Mouse (Mus musculus) v-Abl transformed pro-B cells (cell line): ENCODE data around the gene Gm4027.
"Not testable (repeated sequence)": the region's sequence is repeated elsewhere in the genome, so short reads cannot be mapped to it uniquely, and the experiment has no call there.

Experiments
- in situ Hi-C, 2 experiments: fragments of 400-800 bp; cut with MboI; formaldehyde crosslinking; loops; one replicate each; pipeline ENCODE4 v1.15.1; 2025; ENCODE audit not compliant: unreplicated experiment in 2 of 2

The Gm4027 gene

DNA sequence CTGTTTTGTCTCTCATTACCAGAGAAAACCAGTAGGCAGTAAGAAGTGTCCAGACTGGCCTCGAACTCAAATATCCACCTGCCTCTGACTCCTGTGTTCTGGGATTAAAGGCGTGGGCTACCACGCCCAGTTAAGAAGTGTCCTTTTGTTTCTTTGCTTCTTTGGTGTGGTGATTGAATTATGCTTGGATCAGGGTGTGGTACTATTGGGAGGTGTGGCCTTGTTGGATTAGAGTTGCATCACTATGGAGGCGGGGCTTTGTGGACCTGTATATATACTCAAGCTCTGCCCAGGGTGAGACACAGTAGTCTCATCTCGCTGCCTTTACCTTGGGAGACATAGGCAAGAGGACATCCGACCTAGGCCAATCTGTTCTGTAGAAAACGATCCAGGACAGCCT, at the start of gene Gm4027:
Gene Gm4027 (plus strand): TSS at position 301 of the 400 bp plus-strand sequence.
- in situ Hi-C loops = not testable (repeated sequence)

- in situ Hi-C loops = not testable (repeated sequence)
These were observed 17.3 kb upstream of the Gm4027 start for GRCm38 (mm10) chr12:87601388-87601787.

DNA sequence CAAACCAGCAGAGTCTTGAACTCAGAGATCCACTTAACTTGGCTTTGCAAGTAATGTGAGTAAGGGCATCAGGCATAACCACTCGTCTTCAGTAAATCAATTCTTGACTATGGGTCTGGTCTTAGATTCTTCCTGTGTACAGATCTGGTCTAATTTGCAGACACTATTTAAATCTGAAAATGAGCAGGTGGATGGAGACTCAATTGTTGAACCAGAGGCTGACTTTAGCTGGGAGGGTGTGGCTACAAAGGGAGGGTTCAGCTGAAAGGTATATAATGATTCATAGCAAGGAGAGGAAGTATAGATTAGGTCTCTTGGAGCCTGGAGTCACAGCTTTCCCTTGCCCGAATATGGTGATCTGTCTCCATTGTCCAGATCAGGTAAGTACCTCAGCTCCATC, 16.3 kb upstream of the Gm4027 start, which contains the start of gene Oog1:
Gene Oog1 (plus strand): TSS at position 301 of the 400 bp plus-strand sequence.
- in situ Hi-C loops = not testable (repeated sequence)

DNA sequence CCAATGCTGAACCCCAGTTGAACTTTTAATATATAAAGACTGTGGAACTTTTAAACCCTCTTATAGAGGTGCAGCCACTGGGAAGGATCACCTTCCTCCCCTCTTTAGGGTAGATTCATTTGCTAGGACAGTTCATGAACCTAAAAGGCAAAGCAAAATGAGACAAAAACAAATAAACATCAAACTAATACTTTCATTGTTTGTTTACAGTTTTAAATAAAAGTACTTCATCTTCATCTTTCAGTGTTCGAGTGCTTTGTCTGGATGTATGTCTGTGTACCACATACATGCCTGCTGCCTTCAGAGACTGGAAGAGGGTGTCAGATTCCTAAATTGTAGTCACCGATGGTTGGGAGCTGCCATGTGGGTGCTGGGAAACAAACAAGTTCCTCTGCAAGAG, 25.9 kb downstream of the Gm4027 start, which contains the start of gene Gm16381:
Gene Gm16381 (minus strand): TSS at position 101 of the 400 bp plus-strand sequence.
- in situ Hi-C loops = not testable (repeated sequence)

DNA sequence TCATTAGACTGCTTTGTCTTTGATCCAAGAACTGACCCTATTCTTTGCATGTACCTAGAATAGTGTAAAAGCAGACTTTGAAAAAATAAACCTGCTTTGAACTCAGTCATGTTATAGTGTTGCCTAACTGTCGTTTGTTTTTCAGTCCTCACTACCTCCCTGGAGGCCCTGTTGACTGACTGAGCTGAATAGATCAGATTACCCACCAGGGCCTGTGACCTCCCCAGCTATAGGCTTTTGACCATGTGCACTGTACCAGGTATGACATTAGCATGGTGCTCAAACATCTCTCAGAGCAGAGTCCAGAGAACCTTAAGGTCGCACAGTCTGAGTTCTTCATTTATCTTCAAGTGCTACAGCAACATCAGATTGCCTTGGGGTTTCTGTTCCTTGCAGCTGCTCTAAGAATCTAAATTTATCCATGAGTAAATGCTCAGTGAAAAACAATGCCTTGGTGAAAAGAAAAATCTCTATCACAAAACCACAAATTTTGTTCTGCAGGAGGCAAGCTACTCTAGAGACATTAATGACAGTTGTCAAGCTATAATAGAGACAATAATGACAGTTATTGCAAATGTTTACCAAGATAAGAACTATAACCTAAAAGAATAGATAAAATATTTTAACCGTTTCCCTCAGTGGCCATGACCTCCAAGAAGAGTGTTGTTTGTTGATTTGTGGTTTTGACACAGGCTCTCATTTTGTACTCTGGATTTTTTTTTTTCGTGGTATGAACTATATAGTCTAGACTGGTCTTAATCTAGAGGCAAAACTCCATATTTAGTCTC, 34.4 kb downstream of the Gm4027 start:
- in situ Hi-C loops = not testable (repeated sequence)
